Mouse (Mus musculus) lung, postnatal 0 days (tissue): ENCODE data around the gene Pomgnt2. TPM values are rescaled to one million over a fixed set of nuclear protein-coding genes. Genes with fewer than 3 reads are reported as not detected.

ENCODE experiments used
- ATAC-seq: fragments of 200-750 bp; cut with Nextera tagmentation; 2 replicates; pipeline ENCODE4 v1.8.0; 2017; ENCODE audit warnings: moderate library complexity
- DNase-seq: peaks from one replicate; pipeline ENCODE4 v3.0.0-alpha.2; 2016; ENCODE audit warnings: low spot score
- H3K27ac ChIP-seq: fragments of 300-500 bp; sonication (generic); 2 replicates; pipeline ENCODE4 v1.5.1; 2014; ENCODE audit warnings: antibody characterized with exemption, mild to moderate bottlenecking, low read length, mixed read lengths
- H3K27me3 ChIP-seq: fragments of 300-500 bp; sonication (generic); replicated peaks from 2 replicates; pipeline ENCODE4 v1.6.1; 2014; ENCODE audit warnings: low read length, mixed read lengths; ENCODE audit not compliant: insufficient read depth
- H3K36me3 ChIP-seq: fragments of 300-500 bp; sonication (generic); 2 replicates; pipeline ENCODE4 v1.6.1; 2014; ENCODE audit warnings: low read length, mixed read lengths; ENCODE audit not compliant: insufficient read depth
- H3K4me1 ChIP-seq: fragments of 300-500 bp; sonication (generic); 2 replicates; pipeline ENCODE4 v1.6.1; 2014; ENCODE audit warnings: antibody characterized with exemption, low read depth, low read length, mixed read lengths; ENCODE audit not compliant: insufficient read depth
- H3K4me2 ChIP-seq: fragments of 300-500 bp; sonication (generic); replicated peaks from 2 replicates; pipeline ENCODE4 v1.6.1; 2014; ENCODE audit warnings: low read depth, mild to moderate bottlenecking, low read length, moderate library complexity, mixed read lengths
- H3K4me3 ChIP-seq: fragments of 300-500 bp; sonication (generic); 2 replicates; pipeline ENCODE4 v1.5.1; 2014; ENCODE audit warnings: low read depth, low read length
- H3K9ac ChIP-seq: fragments of 300-500 bp; sonication (generic); replicated peaks from 2 replicates; pipeline ENCODE4 v1.6.1; 2014; ENCODE audit warnings: low read depth, mild to moderate bottlenecking
- H3K9me3 ChIP-seq: fragments of 300-500 bp; sonication (generic); 2 replicates; pipeline ENCODE4 v1.6.1; 2016; ENCODE audit warnings: low read length, mixed read lengths
- CTCF ChIP-seq: IDR thresholded peaks from 2 replicates; pipeline ENCODE4 v1.5.1; 2016; ENCODE audit warnings: antibody characterized with exemption, mild to moderate bottlenecking
- EP300 ChIP-seq: IDR thresholded peaks from 2 replicates; pipeline ENCODE4 v1.6.1; 2016; ENCODE audit warnings: antibody characterized with exemption, mild to moderate bottlenecking, control low read depth
- WGBS: fragments of 180-500 bp; shearing (Covaris S2); extraction: QIAGEN DNeasy Blood & Tissue Kit; methylation state at CpG from one replicate; pipeline ENCODE4 v1.1.7; 2014; 5-methylcytosine and 5-hydroxymethylcytosine counted together
- polyA plus RNA-seq: library from polyadenylated mRNA; unstranded; fragments of >200 nt; fragmentation: Nextera tagmentation; extraction: Ambion mirVana; gene quantifications from 2 replicates; pipeline ENCODE4 v1.2.1, GENCODE M21; 2015

Gene Pomgnt2
- polyA plus RNA-seq, 1 experiment from 2014 or later: 4.3 TPM

- H3K9me3 ChIP-seq: no peaks in the 10 kb centered on the region
- H3K9ac ChIP-seq: no peak overlapping the region
- H3K36me3 ChIP-seq: no peaks in the 10 kb centered on the region
- DNase-seq: peak; percentile 47
- 46% methylated on average over 21 of the region's 21 CpGs for WGBS
- ATAC-seq: peak; percentile 67; the same call in 1 of the 2 replicates
- no peaks in the 10 kb centered on the region for H3K4me1 ChIP-seq
- peak overlapping the region; percentile 31 for H3K4me3 ChIP-seq
- TF ChIP-seq EP300: no peak
- TF ChIP-seq CTCF: no peak
- H3K27ac ChIP-seq: no peak overlapping the region
- no peaks in the 10 kb centered on the region for H3K27me3 ChIP-seq
- peak overlapping the region; percentile 48 for H3K4me2 ChIP-seq
These were observed 59.0 kb downstream of the Pomgnt2 start for GRCm38 (mm10) chr9:121937944-121938355.

DNA sequence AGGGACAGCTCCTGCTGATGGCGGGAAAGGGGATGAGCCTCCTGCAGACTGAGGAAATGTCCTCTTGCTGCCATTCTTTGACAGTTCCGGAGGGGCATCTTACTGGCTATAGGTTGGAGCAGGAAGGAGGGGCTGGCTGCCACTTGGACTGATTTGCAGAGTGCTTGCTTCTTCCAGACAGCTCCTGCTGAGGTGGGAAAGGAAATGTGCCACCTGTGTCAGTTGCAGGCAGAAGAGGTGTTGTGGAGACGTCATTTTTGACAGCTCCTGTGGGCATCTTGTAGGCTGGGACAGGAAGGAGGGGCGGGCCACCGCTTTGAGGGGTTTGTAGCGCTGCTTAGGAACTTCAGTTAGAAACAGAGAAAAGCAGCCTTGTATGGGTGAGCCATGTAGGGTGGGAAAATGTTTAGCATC is 59.5 kb downstream of the Pomgnt2 start:
- DNase-seq: peak; percentile 23
- Histone ChIP-seq H3K9me3 (no peaks in the 10 kb centered on the region), H3K27me3 (no peaks in the 10 kb centered on the region), H3K4me1 (no peaks in the 10 kb centered on the region), H3K9ac (no peak overlapping the region), H3K27ac (no peak overlapping the region), H3K36me3 (no peaks in the 10 kb centered on the region), H3K4me3 (no peak overlapping the region), H3K4me2 (peak overlapping the region; percentile 48)
- TF ChIP-seq EP300 (no peak), CTCF (no peak)
- ATAC-seq: peak; percentile 17; the same call in 1 of the 2 replicates
- 53% methylated on average over 6 of the region's 6 CpGs for WGBS

DNA sequence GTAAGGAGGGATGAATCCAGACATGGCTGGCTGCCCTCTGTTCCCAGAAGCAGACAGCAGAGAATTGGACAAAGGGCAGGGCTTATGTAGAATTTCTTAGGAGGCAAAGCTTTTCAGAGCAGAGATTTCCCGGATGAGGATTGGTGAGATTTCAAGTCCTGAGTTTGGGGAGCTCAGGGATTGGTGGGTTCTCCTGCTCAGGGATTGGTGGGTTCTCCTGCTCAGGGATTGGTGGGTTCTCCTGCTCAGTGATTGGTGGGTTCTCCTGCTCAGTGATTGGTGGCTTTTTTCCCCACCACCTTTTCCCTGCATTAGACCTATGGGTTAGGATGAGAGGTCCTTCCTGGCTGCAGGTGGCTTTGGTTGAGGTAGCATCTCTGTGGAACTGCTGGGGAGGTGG is 60.0 kb downstream of the Pomgnt2 start:
- ATAC-seq (peak; percentile 23; the same call in 1 of the 2 replicates), DNase-seq (no peak)
- no peak overlapping the region for H3K9ac ChIP-seq
- WGBS: 75% methylated on average over 1 of the region's 1 CpGs
- no peak overlapping the region for H3K4me2 ChIP-seq
- H3K4me3 ChIP-seq: no peak overlapping the region
- H3K4me1 ChIP-seq: no peaks in the 10 kb centered on the region
- H3K9me3 ChIP-seq: no peaks in the 10 kb centered on the region
- H3K27me3 ChIP-seq: no peaks in the 10 kb centered on the region
- TF ChIP-seq CTCF: no peak
- no peak for TF ChIP-seq EP300
- no peaks in the 10 kb centered on the region for H3K36me3 ChIP-seq
- H3K27ac ChIP-seq: no peak overlapping the region

DNA sequence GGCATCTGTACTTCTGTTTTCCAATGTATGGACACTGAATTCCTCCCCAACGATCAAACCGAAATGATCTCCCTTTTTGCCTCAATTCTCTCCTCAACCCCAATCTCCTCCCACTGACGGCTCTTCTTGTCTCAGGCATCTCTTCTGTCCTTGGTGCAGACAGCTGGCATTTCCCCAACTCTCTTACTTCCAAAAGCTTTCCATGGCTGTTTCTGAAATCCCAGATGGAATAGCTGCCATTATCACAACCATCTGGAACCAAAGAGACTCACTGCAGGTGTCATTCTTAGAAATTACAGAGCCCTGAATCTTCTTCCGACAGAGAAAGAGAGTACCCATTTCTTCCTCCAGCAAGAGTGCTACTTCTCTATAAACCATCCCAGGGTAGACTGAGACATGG is 62.1 kb downstream of the Pomgnt2 start:
- Histone ChIP-seq H3K36me3 (no peaks in the 10 kb centered on the region), H3K27me3 (no peaks in the 10 kb centered on the region), H3K9ac (no peak overlapping the region), H3K4me3 (no peak overlapping the region), H3K9me3 (no peaks in the 10 kb centered on the region), H3K4me1 (no peaks in the 10 kb centered on the region), H3K4me2 (no peak overlapping the region), H3K27ac (no peak overlapping the region)
- 77% methylated on average over 4 of the region's 4 CpGs for WGBS
- ATAC-seq (no peak), DNase-seq (no peak)
- TF ChIP-seq EP300 (no peak), CTCF (no peak)

Other genes starting within 250 kb of the Pomgnt2 start
- 10.7 and 11.2 TPM in 2 replicates for gene Zfp651, start 237.8 kb downstream of the Pomgnt2 start, polyA plus RNA-seq
- gene Klhl40, start 219.5 kb downstream of the Pomgnt2 start, polyA plus RNA-seq: 0.05 TPM in 1 of 2 replicates, not detected in the other
- gene Hhatl, start 204.6 kb downstream of the Pomgnt2 start, polyA plus RNA-seq: 0.73 and 1.0 TPM in 2 replicates
- gene Ccdc13, start 157.6 kb downstream of the Pomgnt2 start, polyA plus RNA-seq: 1.8 and 2.0 TPM in 2 replicates
- 164 and 206 TPM in 2 replicates for gene Higd1a, start 138.7 kb downstream of the Pomgnt2 start, polyA plus RNA-seq
- 14.8 and 16.2 TPM in 2 replicates for gene Ackr2, start 98.8 kb downstream of the Pomgnt2 start, polyA plus RNA-seq
- gene Cyp8b1, start 80.8 kb downstream of the Pomgnt2 start, polyA plus RNA-seq: 0.10 and 0.18 TPM in 2 replicates
- 1.6 and 3.0 TPM in 2 replicates for gene Fam198a, start 46.1 kb downstream of the Pomgnt2 start, polyA plus RNA-seq
- gene Snrk, start 120.2 kb upstream of the Pomgnt2 start, polyA plus RNA-seq: 93.6 and 100 TPM in 2 replicates